Mouse (Mus musculus): ENCODE results near the gene Cryba4.

Cryba4 gene

GRCm38 (mm10) chr5:112235806-112236205, 16.5 kb downstream of the Cryba4 start:
- no peak for DNase-seq

GRCm38 (mm10) chr5:112228240-112229076, 23.9 kb downstream of the Cryba4 start:
- DNase-seq, result no peak

DNA sequence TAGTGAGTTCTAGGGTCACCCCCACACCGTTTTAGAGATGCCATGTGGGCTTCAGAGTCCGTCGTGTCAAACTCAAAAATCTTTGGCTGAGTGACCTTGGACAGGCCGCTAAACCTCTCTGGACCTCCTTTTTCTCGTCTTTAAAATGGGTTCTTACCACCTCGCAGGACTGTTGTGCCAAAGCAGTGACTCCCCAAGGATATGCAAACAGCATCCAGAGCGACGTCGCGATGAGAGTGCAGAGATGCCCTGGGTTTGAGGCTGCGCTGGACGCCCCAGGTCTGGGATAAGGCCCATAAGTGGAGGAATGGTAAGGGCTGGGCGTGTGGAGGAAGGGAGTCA, 24.4 kb downstream of the Cryba4 start:
- no peak for DNase-seq

- no peak for DNase-seq
These were observed 25.0 kb downstream of the Cryba4 start for GRCm38 (mm10) chr5:112227354-112227753.

DNA sequence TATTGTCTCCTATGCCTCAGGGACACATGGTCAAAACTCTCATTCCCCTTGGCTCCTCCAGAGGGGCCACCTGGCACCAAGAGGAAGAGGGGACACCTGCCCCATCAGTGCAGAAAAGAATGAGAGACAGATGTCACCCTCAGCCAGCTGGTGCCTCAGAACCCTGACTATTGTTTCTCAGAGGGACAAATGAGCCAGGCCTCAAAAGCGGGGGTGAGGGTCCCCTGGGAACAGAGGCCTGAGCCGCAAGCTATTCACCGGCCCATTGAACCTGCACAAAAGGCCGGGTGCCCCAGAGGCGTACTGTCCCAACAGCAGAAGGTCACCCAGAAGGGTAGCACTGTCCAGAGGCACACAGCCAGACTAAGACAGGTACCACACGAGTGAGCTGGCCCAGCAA, 26.7 kb downstream of the Cryba4 start:
- DNase-seq, result no peak

- no peak for DNase-seq
These were observed 32.1 kb downstream of the Cryba4 start for GRCm38 (mm10) chr5:112220203-112220602.

DNA sequence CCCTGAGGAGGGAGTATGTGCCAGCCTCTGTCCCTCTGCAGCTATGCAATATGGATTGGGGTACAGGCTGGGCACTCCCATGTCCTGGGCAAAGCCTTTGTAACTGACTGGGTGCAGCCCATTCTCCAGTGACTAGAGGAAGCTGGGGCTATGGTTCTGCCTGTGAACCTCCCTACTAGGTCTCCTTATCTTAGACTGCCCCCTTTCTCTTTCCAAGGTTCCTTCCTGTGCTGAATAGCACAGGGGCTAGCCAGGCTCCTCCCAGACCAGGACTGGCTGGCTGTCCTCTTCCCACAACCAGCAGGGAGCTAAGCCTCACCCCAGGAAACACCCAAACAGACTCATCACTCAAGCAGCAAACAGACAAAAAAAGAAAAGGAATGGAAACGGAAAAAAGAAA, 32.9 kb downstream of the Cryba4 start:
- DNase-seq, result no peak

- no peak for DNase-seq
These were observed 33.6 kb downstream of the Cryba4 start for GRCm38 (mm10) chr5:112218679-112219078.

GRCm38 (mm10) chr5:112217031-112217430, 35.3 kb downstream of the Cryba4 start:
- no peak for DNase-seq

DNA sequence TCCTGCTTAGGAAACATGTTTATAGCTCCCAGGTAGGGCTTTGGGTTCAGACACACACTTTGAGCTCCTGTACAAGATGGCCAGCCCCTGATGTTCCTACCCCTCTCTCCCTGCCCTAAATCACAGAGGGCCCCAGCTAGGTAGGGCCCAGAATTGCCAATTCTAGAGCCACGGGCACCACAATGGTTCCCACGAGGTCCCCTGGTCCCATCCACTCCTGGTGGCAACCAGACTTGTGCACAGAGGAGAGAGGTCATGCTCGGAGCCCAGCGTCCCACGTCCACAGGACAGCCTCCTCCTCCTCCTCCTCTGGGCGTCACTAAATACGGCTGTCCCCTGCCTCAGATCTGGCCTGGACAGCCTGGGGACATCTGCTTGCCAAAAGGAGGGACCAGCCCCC, 36.0 kb downstream of the Cryba4 start:
- DNase-seq, result no peak

- DNase-seq, result no peak
These were observed 36.5 kb downstream of the Cryba4 start for GRCm38 (mm10) chr5:112215801-112216251.

GRCm38 (mm10) chr5:112215291-112215751, 37.0 kb downstream of the Cryba4 start:
- DNase-seq, result no peak

GRCm38 (mm10) chr5:112214419-112214818, 37.9 kb downstream of the Cryba4 start:
- peak; percentile 74 to 78 for DNase-seq

- no peak for DNase-seq
These were observed 38.7 kb downstream of the Cryba4 start for GRCm38 (mm10) chr5:112213331-112214240.

GRCm38 (mm10) chr5:112212711-112213264, 39.5 kb downstream of the Cryba4 start:
- no peak for DNase-seq

DNA sequence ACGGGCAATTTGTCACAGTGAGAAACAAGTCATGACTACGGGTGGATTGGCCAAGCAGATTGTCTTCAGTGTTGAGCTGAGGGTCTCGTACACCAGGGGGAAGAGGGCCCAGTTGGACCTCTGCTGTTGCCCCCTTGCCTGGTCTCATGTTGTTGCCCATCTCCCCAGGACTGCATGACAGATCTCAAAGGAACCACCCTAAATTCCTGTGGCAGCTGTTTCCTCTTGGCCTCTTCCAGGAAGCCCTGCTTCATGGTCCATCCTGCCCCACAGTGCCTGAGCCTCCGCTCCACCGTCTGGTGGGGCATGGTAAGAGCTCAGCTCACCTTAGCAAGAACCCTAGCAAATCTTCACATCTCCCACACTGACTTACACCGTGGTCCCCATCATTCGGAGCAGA, 40.4 kb downstream of the Cryba4 start:
- DNase-seq, result no peak

GRCm38 (mm10) chr5:112210104-112210503, 42.2 kb downstream of the Cryba4 start:
- DNase-seq, result peak; percentile 51 to 56

- DNase-seq, result no peak
These were observed 44.0 kb downstream of the Cryba4 start for GRCm38 (mm10) chr5:112208321-112208720.

DNA sequence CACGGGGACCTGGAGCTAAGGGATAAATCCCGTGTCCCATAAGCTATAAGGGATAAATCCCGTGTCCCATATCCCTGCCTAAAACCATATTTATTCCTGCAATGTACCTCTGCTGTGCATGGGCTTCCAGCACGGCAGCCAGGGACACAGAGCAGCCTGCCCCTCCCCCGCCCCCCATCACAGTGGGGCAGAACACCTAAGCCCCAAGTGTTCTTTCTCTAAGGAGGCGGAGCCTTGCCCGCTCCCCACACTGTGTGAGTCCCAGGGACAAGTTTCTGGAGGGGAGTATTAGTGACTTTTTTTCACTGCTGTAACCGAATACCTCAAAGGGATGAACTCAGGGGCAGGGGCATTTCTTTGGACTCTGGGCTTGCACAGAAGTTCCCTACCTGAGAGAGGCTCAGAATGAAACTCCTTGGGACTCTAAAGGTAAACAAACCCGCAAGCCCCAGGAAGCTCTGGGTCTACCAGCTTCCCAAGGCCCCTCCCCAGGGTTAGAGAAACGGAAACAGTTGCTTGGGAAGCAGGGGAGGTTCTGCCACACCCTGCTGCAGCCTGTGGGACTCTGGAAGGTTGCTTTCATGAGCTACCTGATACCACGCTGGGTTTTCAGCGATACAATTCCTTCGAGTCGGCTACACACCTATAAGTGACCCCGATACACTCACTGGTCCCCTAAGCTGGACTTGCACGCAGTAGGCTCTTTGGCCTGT, 45.6 kb downstream of the Cryba4 start:
- no peak for DNase-seq

GRCm38 (mm10) chr5:112199656-112200055, 52.7 kb downstream of the Cryba4 start:
- no peak for DNase-seq
